Mouse (Mus musculus): Measurements from ENCODE around the gene Ercc2.

GRCm38 (mm10) chr7:19361720-19362119 lies 20.1 kb upstream of the Ercc2 start:
- TF ChIP-seq POLR2A (IDR thresholded peaks at IDR 0.05; ENCODE audit: control insufficient read depth, extremely low read depth, insufficient read depth, low read length, poor library complexity), result 0 out of 2 replicates have a peak, but pooled peaks have one; percentile 32
- TF ChIP-seq CTCF (IDR thresholded peaks at IDR 0.05; ENCODE audit: borderline replicate concordance, control insufficient read depth, extremely low read depth, insufficient read depth, low read length, poor library complexity), result peak; percentile 89
